Mouse (Mus musculus) limb, embryonic 14.5 days (tissue): ENCODE measurements around the gene Acsm1. TPM values are rescaled to one million over a fixed set of nuclear protein-coding genes. Genes with fewer than 3 reads are reported as not detected.

Experiments used
- ATAC-seq: fragments of 200-750 bp; cut with Nextera tagmentation; 2 replicates; pipeline ENCODE4 v1.8.0; 2017; ENCODE audit warnings: low read depth, moderate number of reproducible peaks, moderate TSS enrichment; ENCODE audit not compliant: low FRiP score
- DNase-seq: peaks from one replicate; pipeline ENCODE4 v3.0.0-alpha.2; 2015; ENCODE audit warnings: low spot score
- H3K27ac ChIP-seq: fragments of 300-500 bp; sonication (generic); replicated peaks from 2 replicates; pipeline ENCODE4 v1.5.1; 2014; ENCODE audit warnings: low read depth, mild to moderate bottlenecking, low read length, moderate library complexity, mixed read lengths
- H3K27me3 ChIP-seq: fragments of 300-500 bp; sonication (generic); 2 replicates; pipeline ENCODE4 v1.6.1; 2014; ENCODE audit warnings: low read length, mixed read lengths; ENCODE audit not compliant: control insufficient read depth, insufficient read depth
- H3K36me3 ChIP-seq: fragments of 300-500 bp; sonication (generic); 2 replicates; pipeline ENCODE4 v1.6.1; 2014; ENCODE audit warnings: mild to moderate bottlenecking, low read length, moderate library complexity, mixed read lengths; ENCODE audit not compliant: control insufficient read depth, insufficient read depth
- H3K4me1 ChIP-seq: fragments of 300-500 bp; sonication (generic); 2 replicates; pipeline ENCODE4 v1.6.1; 2014; ENCODE audit warnings: antibody characterized with exemption, low read length, mixed read lengths; ENCODE audit not compliant: control insufficient read depth, insufficient read depth
- H3K4me2 ChIP-seq: fragments of 300-500 bp; sonication (generic); replicated peaks from 2 replicates; pipeline ENCODE4 v1.6.1; 2014; ENCODE audit warnings: low read depth, mild to moderate bottlenecking, low read length, moderate library complexity; ENCODE audit not compliant: severe bottlenecking
- H3K4me3 ChIP-seq: fragments of 300-500 bp; sonication (generic); replicated peaks from 2 replicates; pipeline ENCODE4 v1.5.1; 2014; ENCODE audit warnings: low read length
- H3K9ac ChIP-seq: fragments of 300-500 bp; sonication (generic); 2 replicates; pipeline ENCODE4 v1.6.1; 2014; ENCODE audit warnings: mild to moderate bottlenecking, low read depth, low read length, moderate library complexity; ENCODE audit not compliant: severe bottlenecking
- H3K9me3 ChIP-seq: fragments of 300-500 bp; sonication (generic); 2 replicates; pipeline ENCODE4 v1.6.1; 2016; ENCODE audit warnings: low read length; ENCODE audit not compliant: control insufficient read depth
- POLR2A ChIP-seq: fragments of 200-500 bp; IDR thresholded peaks from 2 replicates; pipeline ENCODE4 v1.8.0; 2012; ENCODE audit warnings: inconsistent platforms, mild to moderate bottlenecking, moderate library complexity, borderline replicate concordance; ENCODE audit not compliant: insufficient read depth, insufficient read length; ENCODE audit errors: extremely low read depth
- WGBS: fragments of 180-500 bp; shearing (Covaris S2); extraction: QIAGEN DNeasy Blood & Tissue Kit; methylation state at CpG from one replicate; pipeline ENCODE4 v1.1.7; 2014; 5-methylcytosine and 5-hydroxymethylcytosine counted together
- polyA plus RNA-seq, 2 experiments: library from polyadenylated mRNA; depleted of rRNA in 1 of 2; stranded (reverse) in 1 of 2; unstranded in 1 of 2; fragments of >200 nt; fragmentation: Nextera tagmentation in 1 of 2; extraction: Ambion mirVana in 1 of 2; gene quantifications; 2 replicates each; pipeline versions ENCODE4 v1.2.1 to v1.2.3; 2012 to 2014

The Acsm1 gene
- polyA plus RNA-seq, 2 experiments = 0.03 TPM; not detected in 1

- Histone ChIP-seq H3K27me3 (no peaks in the 10 kb centered on the region), H3K9me3 (no peaks in the 10 kb centered on the region), H3K4me3 (no peak overlapping the region), H3K4me2 (no peak overlapping the region), H3K4me1 (no peaks in the 10 kb centered on the region), H3K27ac (no peak overlapping the region), H3K36me3 (no peaks in the 10 kb centered on the region), H3K9ac (no peak overlapping the region)
- DNase-seq (no peak), ATAC-seq (no peak)
- TF ChIP-seq POLR2A = no peak
- 50% methylated on average over 6 of the region's 6 CpGs for whole genome bisulfite sequencing
These were observed 64.1 kb downstream of the Acsm1 start for GRCm38 (mm10) chr7:119670925-119671324.

GRCm38 (mm10) chr7:119673465-119673864 is 66.6 kb downstream of the Acsm1 start:
- 15% methylated on average over 6 of the region's 6 CpGs for WGBS
- DNase-seq (peak; percentile 64), ATAC-seq (no peak)
- Histone ChIP-seq H3K4me2 (no peak overlapping the region), H3K9me3 (no peaks in the 10 kb centered on the region), H3K27ac (no peak overlapping the region), H3K27me3 (no peaks in the 10 kb centered on the region), H3K36me3 (no peaks in the 10 kb centered on the region), H3K4me3 (no peak overlapping the region), H3K9ac (no peak overlapping the region), H3K4me1 (no peaks in the 10 kb centered on the region)
- no peak for TF ChIP-seq POLR2A

- TF ChIP-seq POLR2A = no peak
- no peak overlapping the region for H3K9ac ChIP-seq
- no peak overlapping the region for H3K27ac ChIP-seq
- no peaks in the 10 kb centered on the region for H3K36me3 ChIP-seq
- H3K27me3 ChIP-seq = no peaks in the 10 kb centered on the region
- ATAC-seq (0 out of 2 replicates have a peak, but pooled peaks have one; percentile 6), DNase-seq (no peak)
- WGBS = 64% methylated on average over 8 of the region's 8 CpGs
- H3K4me2 ChIP-seq = no peak overlapping the region
- no peaks in the 10 kb centered on the region for H3K9me3 ChIP-seq
- no peak overlapping the region for H3K4me3 ChIP-seq
- H3K4me1 ChIP-seq = no peaks in the 10 kb centered on the region
These were observed 73.3 kb downstream of the Acsm1 start for GRCm38 (mm10) chr7:119680107-119680506.

- 63% methylated on average over 4 of the region's 4 CpGs for WGBS
- Histone ChIP-seq H3K9ac (no peak overlapping the region), H3K36me3 (no peaks in the 10 kb centered on the region), H3K9me3 (no peaks in the 10 kb centered on the region), H3K4me2 (no peak overlapping the region), H3K27ac (no peak overlapping the region), H3K4me3 (no peak overlapping the region), H3K27me3 (no peaks in the 10 kb centered on the region), H3K4me1 (no peaks in the 10 kb centered on the region)
- ATAC-seq (no peak), DNase-seq (no peak)
- TF ChIP-seq POLR2A = no peak
These were observed 75.9 kb downstream of the Acsm1 start for GRCm38 (mm10) chr7:119682699-119683098.

GRCm38 (mm10) chr7:119689726-119690125 is 82.9 kb downstream of the Acsm1 start, which contains the start of gene Acsm4:
Gene Acsm4 (plus strand): TSS chr7:119690026.
- no peaks in the 10 kb centered on the region for H3K4me1 ChIP-seq
- H3K9me3 ChIP-seq = no peaks in the 10 kb centered on the region
- H3K27ac ChIP-seq = no peak within 1 kb of the TSS
- H3K36me3 ChIP-seq = no peaks in the 10 kb centered on the region
- no peak within 1 kb of the TSS for H3K4me2 ChIP-seq
- TF ChIP-seq POLR2A = no peak
- DNase-seq = no peak
- ATAC-seq = no peak
- no peak within 1 kb of the TSS for H3K4me3 ChIP-seq
- no peak within 1 kb of the TSS for H3K9ac ChIP-seq
- 79% methylated on average over 5 of the region's 5 CpGs for WGBS
- no peaks in the 10 kb centered on the region for H3K27me3 ChIP-seq

GRCm38 (mm10) chr7:119692302-119692701 is 85.5 kb downstream of the Acsm1 start:
- Histone ChIP-seq H3K9ac (no peak overlapping the region), H3K4me2 (no peak overlapping the region), H3K27me3 (no peaks in the 10 kb centered on the region), H3K9me3 (no peaks in the 10 kb centered on the region), H3K4me1 (no peaks in the 10 kb centered on the region), H3K27ac (no peak overlapping the region), H3K36me3 (no peaks in the 10 kb centered on the region), H3K4me3 (no peak overlapping the region)
- ATAC-seq = no peak
- TF ChIP-seq POLR2A = no peak
- no peak for DNase-seq
- 65% methylated on average over 4 of the region's 4 CpGs for WGBS
